Mouse (Mus musculus) olfactory bulb, adult 2 months (tissue): ENCODE measurements around the gene Enah. TPM values are rescaled to one million over a fixed set of nuclear protein-coding genes. Genes with fewer than 3 reads are reported as not detected.

Experiments
- H3K27ac ChIP-seq: fragments of 200-500 bp; 2 replicates; pipeline ENCODE4 v1.5.1; 2012; ENCODE audit warnings: low read depth, low read length; ENCODE audit not compliant: insufficient read depth
- H3K4me1 ChIP-seq: fragments of 200-500 bp; 2 replicates; pipeline ENCODE4 v1.6.1; 2012; ENCODE audit warnings: low read length; ENCODE audit not compliant: control insufficient read depth, insufficient read depth
- H3K4me3 ChIP-seq: fragments of 200-500 bp; 2 replicates; pipeline ENCODE4 v1.5.1; 2012; ENCODE audit warnings: mild to moderate bottlenecking, low read depth, low read length, moderate library complexity; ENCODE audit not compliant: insufficient read depth
- CTCF ChIP-seq: fragments of 200-500 bp; IDR thresholded peaks from 2 replicates; pipeline ENCODE4 v1.5.1; 2012; ENCODE audit warnings: low read depth, mild to moderate bottlenecking, low read length, moderate library complexity; ENCODE audit not compliant: insufficient read depth
- POLR2A ChIP-seq: fragments of 200-500 bp; IDR thresholded peaks from 2 replicates; pipeline ENCODE4 v1.6.1; 2012; ENCODE audit warnings: mild to moderate bottlenecking, low read depth, low read length, moderate library complexity; ENCODE audit not compliant: insufficient read depth
- WGBS: fragments of 180-500 bp; shearing (Covaris S2); methylation state at CpG from one replicate; pipeline ENCODE4 v1.1.7; 2018; 5-methylcytosine and 5-hydroxymethylcytosine counted together
- polyA plus RNA-seq: library from polyadenylated mRNA; stranded (reverse); fragments of >200 nt; gene quantifications from 2 replicates; pipeline ENCODE4 v1.2.4, GENCODE M21; 2012; ENCODE audit warnings: low replicate concordance; ENCODE audit not compliant: missing spikeins, insufficient read depth, insufficient read length

Gene Enah
- polyA plus RNA-seq, result 161 TPM in 1 of 2 replicates, not detected in the other

- TF ChIP-seq POLR2A (peak; percentile 22; the same call in 1 of the 2 replicates), CTCF (no peak)
- peak within 1 kb of the TSS; percentile 92 for H3K4me3 ChIP-seq
- peak within 1 kb of the TSS; percentile 89 for H3K27ac ChIP-seq
- WGBS, result under 1% methylated on average over 102 of the region's 109 CpGs
- H3K4me1 ChIP-seq, result peaks cover 4% of the 10 kb centered on the region; the same call in 1 of the 2 replicates
Observed at GRCm38 (mm10) chr1:182019926-182020801, at the start of gene Enah. Enah (minus strand) TSS chr1:182019990.

GRCm38 (mm10) chr1:182068136-182068535, 48.3 kb upstream of the Enah start:
- Histone ChIP-seq H3K4me3 (no peak overlapping the region), H3K4me1 (no peaks in the 10 kb centered on the region; the same call in 1 of the 2 replicates), H3K27ac (no peak overlapping the region)
- no peak for TF ChIP-seq POLR2A
- TF ChIP-seq CTCF, result no peak
- WGBS, result 90% methylated on average over 7 of the region's 7 CpGs

GRCm38 (mm10) chr1:182066527-182067465, 47.0 kb upstream of the Enah start:
- TF ChIP-seq POLR2A, result no peak
- no peak for TF ChIP-seq CTCF
- no peaks in the 10 kb centered on the region; the same call in 1 of the 2 replicates for H3K4me1 ChIP-seq
- no peak overlapping the region for H3K27ac ChIP-seq
- H3K4me3 ChIP-seq, result no peak overlapping the region
- 87% methylated on average over 9 of the region's 9 CpGs for WGBS

- TF ChIP-seq POLR2A, result no peak
- TF ChIP-seq CTCF, result no peak
- H3K27ac ChIP-seq, result no peak overlapping the region
- 84% methylated on average over 8 of the region's 8 CpGs for WGBS
- no peaks in the 10 kb centered on the region; the same call in 1 of the 2 replicates for H3K4me1 ChIP-seq
- no peak overlapping the region for H3K4me3 ChIP-seq
Observed at GRCm38 (mm10) chr1:182063716-182064115, 43.9 kb upstream of the Enah start.

GRCm38 (mm10) chr1:182062801-182063200, 43.0 kb upstream of the Enah start:
- WGBS, result 98% methylated on average over 8 of the region's 8 CpGs
- H3K4me1 ChIP-seq, result no peaks in the 10 kb centered on the region
- TF ChIP-seq POLR2A (no peak), CTCF (no peak)

GRCm38 (mm10) chr1:182061203-182061602, 41.4 kb upstream of the Enah start:
- 98% methylated on average over 4 of the region's 4 CpGs for WGBS
- H3K4me1 ChIP-seq, result no peaks in the 10 kb centered on the region
- H3K27ac ChIP-seq, result no peak overlapping the region
- no peak for TF ChIP-seq POLR2A
- no peak for TF ChIP-seq CTCF
- H3K4me3 ChIP-seq, result no peak overlapping the region

More at GRCm38 (mm10) chr1:182062801-182063200, 43.0 kb upstream of the Enah start:
- Histone ChIP-seq H3K27ac (no peak overlapping the region), H3K4me3 (no peak overlapping the region)

- peaks cover 5% of the 10 kb centered on the region for H3K4me1 ChIP-seq
- TF ChIP-seq CTCF (no peak), POLR2A (no peak)
- H3K27ac ChIP-seq, result no peak overlapping the region
- 91% methylated on average over 5 of the region's 5 CpGs for WGBS
- no peak overlapping the region for H3K4me3 ChIP-seq
Observed at GRCm38 (mm10) chr1:182059806-182060205, 40.0 kb upstream of the Enah start.

GRCm38 (mm10) chr1:182057998-182058397, 38.2 kb upstream of the Enah start:
- Histone ChIP-seq H3K27ac (no peak overlapping the region), H3K4me3 (no peak overlapping the region), H3K4me1 (peaks cover 5% of the 10 kb centered on the region)
- WGBS, result 89% methylated on average over 6 of the region's 6 CpGs
- TF ChIP-seq POLR2A (no peak), CTCF (no peak)

GRCm38 (mm10) chr1:182055122-182055521, 35.3 kb upstream of the Enah start:
- Histone ChIP-seq H3K4me3 (no peak overlapping the region), H3K4me1 (peaks cover 7% of the 10 kb centered on the region), H3K27ac (no peak overlapping the region)
- TF ChIP-seq CTCF, result no peak
- no peak for TF ChIP-seq POLR2A
- 52% methylated on average over 9 of the region's 9 CpGs for WGBS
